Mouse (Mus musculus) lung, embryonic 16.5 days (tissue): ENCODE results near the gene Ehbp1l1. TPM values are rescaled to one million over a fixed set of nuclear protein-coding genes. Genes with fewer than 3 reads are reported as not detected.
A peak's percentile ranks its signal among the peaks of the same experiment; 100 is the strongest.

Experiments used
- ATAC-seq: fragments of 200-750 bp; cut with Nextera tagmentation; 2 replicates; pipeline ENCODE4 v1.8.0; 2017; ENCODE audit warnings: low read depth, mild to moderate bottlenecking, moderate library complexity
- H3K27ac ChIP-seq: fragments of 300-500 bp; sonication (generic); 2 replicates; pipeline ENCODE4 v1.5.1; 2014; ENCODE audit warnings: mild to moderate bottlenecking, control low read depth, low read length
- H3K27me3 ChIP-seq: fragments of 300-500 bp; sonication (generic); 2 replicates; pipeline ENCODE4 v1.6.1; 2014; ENCODE audit warnings: low read depth, low read length, mixed read lengths; ENCODE audit not compliant: control insufficient read depth, insufficient read depth
- H3K36me3 ChIP-seq: fragments of 300-500 bp; sonication (generic); 2 replicates; pipeline ENCODE4 v1.6.1; 2014; ENCODE audit warnings: low read length; ENCODE audit not compliant: control insufficient read depth, insufficient read depth
- H3K4me1 ChIP-seq: fragments of 300-500 bp; sonication (generic); replicated peaks from 2 replicates; pipeline ENCODE4 v1.6.1; 2014; ENCODE audit warnings: low read length, mixed read lengths; ENCODE audit not compliant: control insufficient read depth, insufficient read depth
- H3K4me2 ChIP-seq: fragments of 300-500 bp; sonication (generic); 2 replicates; pipeline ENCODE4 v1.6.1; 2014; ENCODE audit warnings: low read depth, low read length, control low read depth
- H3K4me3 ChIP-seq: fragments of 300-500 bp; sonication (generic); 2 replicates; pipeline ENCODE4 v1.5.1; 2014; ENCODE audit warnings: mild to moderate bottlenecking, low read length, control low read depth
- H3K9ac ChIP-seq: fragments of 300-500 bp; sonication (generic); 2 replicates; pipeline ENCODE4 v1.6.1; 2014; ENCODE audit warnings: low read length, control low read depth
- H3K9me3 ChIP-seq: fragments of 300-500 bp; sonication (generic); 2 replicates; pipeline ENCODE4 v1.6.1; 2016; ENCODE audit warnings: low read length; ENCODE audit not compliant: control insufficient read depth
- WGBS: fragments of 180-500 bp; shearing (Covaris S2); extraction: QIAGEN DNeasy Blood & Tissue Kit; methylation state at CpG from one replicate; pipeline ENCODE4 v1.1.7; 2014; 5-methylcytosine and 5-hydroxymethylcytosine counted together
- polyA plus RNA-seq: library from polyadenylated mRNA; unstranded; fragments of >200 nt; fragmentation: Nextera tagmentation; extraction: Ambion mirVana; gene quantifications from 2 replicates; pipeline ENCODE4 v1.2.1, GENCODE M21; 2015

The Ehbp1l1 gene
- polyA plus RNA-seq, 1 experiment from 2014 or later: 25.9 TPM

- no peak for ATAC-seq
- peak overlapping the region; percentile 86; the same call in 1 of the 2 replicates for H3K4me2 ChIP-seq
- no peaks in the 10 kb centered on the region for H3K9me3 ChIP-seq
- peaks cover 21% of the 10 kb centered on the region for H3K4me1 ChIP-seq
- no peaks in the 10 kb centered on the region for H3K27me3 ChIP-seq
- 78% methylated on average over 6 of the region's 6 CpGs for WGBS
- peaks cover 39% of the 10 kb centered on the region for H3K36me3 ChIP-seq
- peak overlapping the region; percentile 1; the same call in 1 of the 2 replicates for H3K4me3 ChIP-seq
- peak overlapping the region; percentile 12; the same call in 1 of the 2 replicates for H3K9ac ChIP-seq
- H3K27ac ChIP-seq: no peak overlapping the region
Observed at GRCm38 (mm10) chr19:5693801-5694200, 32.3 kb downstream of the Ehbp1l1 start.

DNA sequence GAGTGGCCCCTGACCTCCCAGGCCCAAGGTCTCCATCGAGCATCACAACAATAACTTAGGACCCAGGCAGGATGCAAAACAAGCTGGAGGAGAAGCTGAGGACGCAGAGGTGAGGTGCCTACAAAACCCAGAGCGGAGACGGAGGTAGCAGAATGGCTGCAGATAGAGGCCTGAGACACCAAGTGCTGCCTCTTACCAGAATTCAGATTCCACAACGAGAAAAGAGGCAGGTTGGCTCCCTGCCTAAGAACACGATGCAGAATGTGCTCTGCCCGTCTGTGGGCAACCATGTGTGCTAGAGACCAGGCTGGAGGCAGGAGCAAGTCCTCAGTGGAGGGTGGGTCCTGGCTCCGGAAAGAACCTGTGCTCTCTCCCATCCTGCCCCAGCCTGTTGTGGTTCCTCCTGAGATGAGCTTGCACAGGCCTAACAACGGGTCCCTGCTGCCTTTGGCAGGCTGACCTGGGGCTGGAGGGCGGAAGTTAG is 33.2 kb downstream of the Ehbp1l1 start:
- no peaks in the 10 kb centered on the region for H3K9me3 ChIP-seq
- WGBS: 65% methylated on average over 10 of the region's 10 CpGs
- H3K9ac ChIP-seq: peak overlapping the region; percentile 90
- peaks cover 32% of the 10 kb centered on the region for H3K36me3 ChIP-seq
- peaks cover 21% of the 10 kb centered on the region for H3K4me1 ChIP-seq
- no peak for ATAC-seq
- peak overlapping the region; percentile 48 for H3K27ac ChIP-seq
- peak overlapping the region; percentile 86 for H3K4me2 ChIP-seq
- no peaks in the 10 kb centered on the region for H3K27me3 ChIP-seq
- H3K4me3 ChIP-seq: peak overlapping the region; percentile 87

DNA sequence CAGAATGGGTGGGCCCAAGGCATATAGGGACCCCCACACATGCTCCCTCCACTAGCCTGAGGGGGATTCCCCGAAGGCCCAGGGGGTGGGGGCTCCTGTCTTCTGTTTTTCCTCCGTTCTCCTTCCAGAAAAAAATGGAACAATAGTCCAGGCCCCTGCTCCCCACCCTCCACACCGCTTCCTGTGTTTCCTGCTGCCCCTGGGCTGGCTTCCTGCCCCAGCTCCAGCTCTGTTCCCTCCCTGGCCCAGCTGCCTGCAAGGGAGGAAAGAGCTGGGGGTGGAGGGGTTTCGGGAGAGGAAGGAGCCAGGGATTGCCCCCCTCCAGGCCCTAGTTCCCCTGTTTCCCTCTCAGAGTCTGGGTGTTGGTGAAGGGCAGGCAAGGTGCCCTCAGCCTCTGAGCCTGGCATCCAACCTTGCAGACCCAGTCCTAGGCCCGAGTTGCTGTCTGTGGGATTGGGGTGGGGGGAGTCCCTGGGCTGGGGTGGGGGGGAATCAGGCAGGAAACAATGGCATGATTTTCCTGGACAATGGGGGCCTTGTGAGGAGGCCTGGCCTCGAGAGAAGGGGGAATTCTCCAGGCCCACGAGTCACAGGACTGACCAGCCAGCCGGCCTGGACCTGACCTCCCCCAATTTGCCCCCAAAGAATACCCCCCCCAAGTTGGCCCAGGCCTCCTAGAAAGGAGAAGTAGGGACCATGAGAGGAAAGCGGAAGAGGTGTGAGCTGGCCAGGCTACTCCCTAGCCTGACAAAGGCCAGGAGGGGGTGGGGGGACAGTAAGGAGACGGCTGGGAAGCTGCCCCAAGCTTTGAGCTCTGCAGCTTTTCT is 33.8 kb downstream of the Ehbp1l1 start:
- peak; percentile 24 for ATAC-seq
- 51% methylated on average over 10 of the region's 10 CpGs for WGBS

GRCm38 (mm10) chr19:5691601-5692000 is 34.5 kb downstream of the Ehbp1l1 start:
- Histone ChIP-seq H3K4me2 (peak overlapping the region; percentile 86), H3K9ac (peak overlapping the region; percentile 90), H3K27me3 (no peaks in the 10 kb centered on the region), H3K9me3 (no peaks in the 10 kb centered on the region), H3K4me3 (peak overlapping the region; percentile 87), H3K36me3 (peaks cover 20% of the 10 kb centered on the region), H3K27ac (peak overlapping the region; percentile 72), H3K4me1 (peaks cover 29% of the 10 kb centered on the region)
- ATAC-seq: no peak
- 68% methylated on average over 5 of the region's 5 CpGs for WGBS

More for the DNA sequence above, 33.8 kb downstream of the Ehbp1l1 start:
- Histone ChIP-seq H3K36me3 (peaks cover 27% of the 10 kb centered on the region), H3K4me2 (peak overlapping the region; percentile 86), H3K9me3 (no peaks in the 10 kb centered on the region), H3K4me1 (peaks cover 27% of the 10 kb centered on the region), H3K9ac (peak overlapping the region; percentile 90), H3K4me3 (peak overlapping the region; percentile 87), H3K27me3 (no peaks in the 10 kb centered on the region), H3K27ac (peak overlapping the region; percentile 72)

- peaks cover 29% of the 10 kb centered on the region for H3K4me1 ChIP-seq
- peak overlapping the region; percentile 86 for H3K4me2 ChIP-seq
- ATAC-seq: no peak
- peak overlapping the region; percentile 94 for H3K27ac ChIP-seq
- 40% methylated on average over 15 of the region's 15 CpGs for WGBS
- peak overlapping the region; percentile 90 for H3K9ac ChIP-seq
- peaks cover 20% of the 10 kb centered on the region for H3K36me3 ChIP-seq
- H3K4me3 ChIP-seq: peak overlapping the region; percentile 87
- no peaks in the 10 kb centered on the region for H3K27me3 ChIP-seq
- H3K9me3 ChIP-seq: no peaks in the 10 kb centered on the region
Observed at GRCm38 (mm10) chr19:5690343-5690735, 35.8 kb downstream of the Ehbp1l1 start.

- H3K9ac ChIP-seq: peak overlapping the region; percentile 90
- peaks cover 20% of the 10 kb centered on the region for H3K36me3 ChIP-seq
- WGBS: 3% methylated on average over 42 of the region's 42 CpGs
- H3K4me2 ChIP-seq: peak overlapping the region; percentile 86
- H3K4me3 ChIP-seq: peak overlapping the region; percentile 87
- H3K9me3 ChIP-seq: no peaks in the 10 kb centered on the region
- peaks cover 29% of the 10 kb centered on the region for H3K4me1 ChIP-seq
- peak overlapping the region; percentile 94 for H3K27ac ChIP-seq
- peak; percentile 73 for ATAC-seq
- H3K27me3 ChIP-seq: no peaks in the 10 kb centered on the region
Observed at GRCm38 (mm10) chr19:5689565-5690342, 36.4 kb downstream of the Ehbp1l1 start.

- H3K4me1 ChIP-seq: peaks cover 29% of the 10 kb centered on the region
- WGBS: under 1% methylated on average over 7 of the region's 7 CpGs
- H3K9ac ChIP-seq: peak overlapping the region; percentile 90
- H3K4me3 ChIP-seq: peak overlapping the region; percentile 87
- no peak for ATAC-seq
- peaks cover 23% of the 10 kb centered on the region for H3K36me3 ChIP-seq
- H3K4me2 ChIP-seq: peak overlapping the region; percentile 86
- no peaks in the 10 kb centered on the region for H3K27me3 ChIP-seq
- H3K9me3 ChIP-seq: no peaks in the 10 kb centered on the region
- peak overlapping the region; percentile 94 for H3K27ac ChIP-seq
Observed at GRCm38 (mm10) chr19:5689088-5689428, 37.1 kb downstream of the Ehbp1l1 start.

GRCm38 (mm10) chr19:5688200-5689087 is 37.7 kb downstream of the Ehbp1l1 start, which contains the start of the genes Map3k11 and Pcnx3:
Gene Map3k11 (plus strand): TSS chr19:5688742.
Gene Pcnx3 (minus strand): TSS chr19:5688908.
- Histone ChIP-seq H3K4me3 (peak within 1 kb of the TSS; percentile 87), H3K4me1 (peaks cover 29% of the 10 kb centered on the region), H3K27ac (peak within 1 kb of the TSS; percentile 94), H3K27me3 (no peaks in the 10 kb centered on the region), H3K4me2 (peak within 1 kb of the TSS; percentile 86), H3K9me3 (no peaks in the 10 kb centered on the region), H3K36me3 (peaks cover 23% of the 10 kb centered on the region), H3K9ac (peak within 1 kb of the TSS; percentile 90)
- WGBS: under 1% methylated on average over 68 of the region's 69 CpGs
- ATAC-seq: peak; percentile 93
